Mouse (Mus musculus) limb, embryonic 10.5 days (tissue): ENCODE measurements around the gene Fam219a. TPM values are rescaled to one million over a fixed set of nuclear protein-coding genes. Genes with fewer than 3 reads are reported as not detected.

Source experiments
- DNase-seq: peaks from one replicate; pipeline ENCODE4 v3.0.0-alpha.2; 2017; ENCODE audit warnings: low spot score
- H3K27ac ChIP-seq: fragments of 300-500 bp; sonication (generic); 2 replicates; pipeline ENCODE4 v1.5.1; 2016; ENCODE audit warnings: mild to moderate bottlenecking
- H3K27me3 ChIP-seq: fragments of 300-500 bp; sonication (generic); 2 replicates; pipeline ENCODE4 v1.6.1; 2016; ENCODE audit warnings: low read depth, mild to moderate bottlenecking; ENCODE audit not compliant: poor library complexity, severe bottlenecking
- H3K36me3 ChIP-seq: fragments of 300-500 bp; sonication (generic); 2 replicates; pipeline ENCODE4 v1.6.1; 2016; ENCODE audit warnings: mild to moderate bottlenecking, moderate library complexity
- H3K4me1 ChIP-seq: fragments of 300-500 bp; sonication (generic); 2 replicates; pipeline ENCODE4 v1.6.1; 2016
- H3K4me3 ChIP-seq: fragments of 300-500 bp; sonication (generic); 2 replicates; pipeline ENCODE4 v1.5.1; 2016; ENCODE audit warnings: mild to moderate bottlenecking, moderate library complexity
- H3K9me3 ChIP-seq: fragments of 300-500 bp; sonication (generic); replicated peaks from 2 replicates; pipeline ENCODE4 v1.6.1; 2016; ENCODE audit warnings: mild to moderate bottlenecking
- WGBS: fragments of 180-500 bp; shearing (Covaris S2); methylation state at CpG from one replicate; pipeline ENCODE4 v1.1.7; 2016; 5-methylcytosine and 5-hydroxymethylcytosine counted together
- polyA plus RNA-seq: library from polyadenylated mRNA; unstranded; fragments of >200 nt; fragmentation: Nextera tagmentation; extraction: Ambion mirVana; gene quantifications from 2 replicates; pipeline ENCODE4 v1.2.1, GENCODE M21; 2016

The Fam219a gene
- polyA plus RNA-seq, 1 experiment from 2014 or later, result 1.9 TPM

DNA sequence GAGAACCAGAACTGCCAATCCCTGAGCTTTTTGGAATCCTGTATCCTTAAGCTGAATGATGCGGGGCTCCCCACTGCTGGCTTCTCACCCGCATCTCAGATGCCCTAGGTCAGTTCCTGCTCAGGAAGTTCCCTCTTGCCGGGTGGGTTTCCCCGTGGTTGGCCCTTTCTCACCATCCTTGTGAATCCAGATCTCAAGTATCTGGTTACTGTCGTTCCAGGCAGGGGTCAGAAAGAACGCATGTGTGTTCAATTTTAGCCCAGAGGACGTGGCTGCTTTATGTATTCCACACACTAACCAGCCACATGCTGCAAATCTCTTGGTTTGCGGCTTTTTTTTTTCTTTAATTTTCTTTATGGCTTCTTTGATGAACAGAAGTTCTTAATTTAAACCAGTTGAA, 55.6 kb downstream of the Fam219a start:
- Histone ChIP-seq H3K4me3 (no peak overlapping the region), H3K9me3 (no peaks in the 10 kb centered on the region), H3K27me3 (peaks cover 16% of the 10 kb centered on the region), H3K36me3 (no peaks in the 10 kb centered on the region), H3K4me1 (peaks cover 23% of the 10 kb centered on the region), H3K27ac (peak overlapping the region; percentile 64)
- peak; percentile 41 for DNase-seq
- WGBS, result 7% methylated on average over 8 of the region's 8 CpGs

DNA sequence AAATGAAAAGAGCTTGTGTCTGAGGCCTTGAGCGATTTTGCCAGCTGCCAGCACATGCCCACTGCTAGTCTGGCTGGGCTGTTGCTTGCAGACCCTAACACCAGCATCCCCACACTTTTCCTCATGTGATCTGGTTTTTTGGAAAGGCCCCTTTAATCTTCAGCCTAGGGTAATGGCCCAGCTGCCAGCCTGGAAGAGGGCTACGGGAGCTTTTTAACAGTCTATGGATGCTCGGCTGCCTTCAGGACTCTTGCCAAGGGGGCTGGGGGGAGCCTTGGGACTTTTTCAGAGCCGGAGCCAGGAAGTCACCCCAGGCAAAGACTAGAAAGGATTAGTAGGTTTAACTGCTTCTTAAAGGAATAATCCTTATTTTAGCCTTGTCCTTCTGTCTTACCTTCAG, 56.0 kb downstream of the Fam219a start:
- Histone ChIP-seq H3K9me3 (no peaks in the 10 kb centered on the region), H3K4me1 (peaks cover 23% of the 10 kb centered on the region), H3K36me3 (no peaks in the 10 kb centered on the region), H3K27ac (peak overlapping the region; percentile 64), H3K4me3 (no peak overlapping the region), H3K27me3 (peaks cover 17% of the 10 kb centered on the region)
- WGBS, result 22% methylated on average over 4 of the region's 4 CpGs
- no peak for DNase-seq

DNA sequence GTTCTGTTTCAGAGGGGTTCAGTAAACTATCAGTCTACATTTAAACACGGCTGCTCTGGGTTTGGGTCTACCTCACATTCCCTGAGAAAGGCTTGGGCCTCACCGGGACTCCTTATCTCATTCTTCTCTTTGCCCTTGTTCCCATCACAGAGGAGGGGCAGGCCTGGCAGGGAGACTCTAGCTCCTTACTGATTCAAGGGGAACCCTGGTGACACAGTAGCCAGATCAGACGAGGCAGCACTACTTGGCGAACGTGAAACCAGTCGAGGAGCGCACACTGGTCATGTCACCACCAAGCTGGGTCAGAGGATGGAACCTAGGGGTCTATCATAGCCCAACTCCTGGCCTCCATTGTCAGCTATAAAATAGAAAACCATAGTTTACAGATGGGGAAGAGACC, 61.3 kb downstream of the Fam219a start:
- Histone ChIP-seq H3K4me3 (peak overlapping the region; percentile 59), H3K9me3 (no peaks in the 10 kb centered on the region), H3K36me3 (no peaks in the 10 kb centered on the region), H3K4me1 (peaks cover 35% of the 10 kb centered on the region), H3K27ac (no peak overlapping the region), H3K27me3 (peaks cover 34% of the 10 kb centered on the region)
- no peak for DNase-seq
- WGBS, result 44% methylated on average over 7 of the region's 7 CpGs

DNA sequence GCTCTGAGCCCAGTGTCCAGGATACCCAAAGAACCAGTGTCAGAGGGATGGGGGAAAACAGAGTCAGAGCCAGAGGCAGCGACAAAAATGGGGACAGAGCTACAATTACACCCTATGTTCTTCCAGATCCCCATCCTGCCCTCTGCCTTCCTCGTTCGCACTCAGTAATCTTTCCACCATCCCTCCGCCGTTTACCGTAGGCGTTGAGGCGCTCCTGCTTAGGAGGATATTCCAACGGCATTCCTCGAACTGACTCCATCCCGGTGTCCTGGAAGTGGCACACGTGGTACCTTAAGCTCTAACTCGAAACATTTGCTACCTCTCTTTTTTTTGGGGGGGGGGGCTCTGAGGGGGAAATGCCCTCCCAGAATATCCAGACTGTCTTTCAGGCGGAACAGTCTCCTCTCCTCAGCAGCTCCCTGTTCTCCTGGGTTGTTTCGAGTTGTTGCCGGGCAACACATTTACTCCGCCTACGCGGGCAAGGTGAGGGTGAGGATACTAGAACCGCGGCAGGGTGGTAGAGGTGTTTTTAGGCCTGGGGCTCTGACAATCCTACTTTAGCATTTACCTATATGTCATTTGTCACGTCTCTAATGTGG, 61.9 kb downstream of the Fam219a start:
- Histone ChIP-seq H3K36me3 (no peaks in the 10 kb centered on the region), H3K27ac (peak overlapping the region; percentile 84), H3K27me3 (peaks cover 38% of the 10 kb centered on the region), H3K9me3 (no peaks in the 10 kb centered on the region), H3K4me3 (peak overlapping the region; percentile 59), H3K4me1 (peaks cover 35% of the 10 kb centered on the region)
- WGBS, result 1% methylated on average over 22 of the region's 22 CpGs
- no peak for DNase-seq

DNA sequence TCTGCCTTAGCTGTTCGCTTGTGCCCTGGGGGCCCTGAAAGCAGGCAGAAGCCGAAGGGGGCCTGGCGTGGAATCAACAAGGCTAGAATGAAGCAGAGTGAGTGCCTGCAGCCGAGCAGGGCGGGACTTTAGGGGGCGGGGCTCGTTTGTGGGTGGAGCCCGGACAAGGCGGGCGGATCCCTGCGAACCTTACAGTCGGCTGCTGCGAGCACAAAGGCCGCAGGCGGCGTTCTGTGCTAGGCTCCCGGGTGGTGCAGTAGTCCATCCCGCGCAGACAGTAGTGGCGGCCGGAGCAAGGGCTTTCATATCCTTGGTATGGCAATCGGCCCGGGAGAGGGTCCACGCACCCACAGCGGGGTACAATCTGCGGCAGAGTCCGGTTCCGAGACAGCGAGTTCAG, 62.4 kb downstream of the Fam219a start:
- peaks cover 40% of the 10 kb centered on the region for H3K27me3 ChIP-seq
- peaks cover 38% of the 10 kb centered on the region for H3K4me1 ChIP-seq
- no peaks in the 10 kb centered on the region for H3K9me3 ChIP-seq
- under 1% methylated on average over 29 of the region's 29 CpGs for WGBS
- peak overlapping the region; percentile 59 for H3K4me3 ChIP-seq
- DNase-seq, result peak; percentile 92
- no peaks in the 10 kb centered on the region for H3K36me3 ChIP-seq
- peak overlapping the region; percentile 84 for H3K27ac ChIP-seq

DNA sequence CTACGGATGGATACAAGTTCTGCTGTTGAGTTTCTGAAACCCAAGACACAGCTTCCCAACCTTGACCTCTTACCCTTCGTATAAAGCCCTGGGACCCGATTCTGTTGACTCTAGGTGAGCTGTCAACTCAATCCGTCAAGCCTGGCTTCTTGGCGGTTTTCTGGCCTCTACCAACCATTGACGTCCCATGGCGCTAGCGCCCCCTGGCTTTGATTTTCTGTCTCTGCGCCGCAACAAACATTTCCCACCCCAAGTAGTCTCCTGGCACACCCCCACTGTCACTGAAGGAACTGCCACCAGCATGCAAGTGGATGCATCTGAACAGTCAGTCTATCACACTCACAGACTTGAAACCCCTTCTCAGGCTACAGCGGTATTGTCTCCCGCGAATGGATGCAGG, 63.2 kb downstream of the Fam219a start:
- peaks cover 48% of the 10 kb centered on the region for H3K27me3 ChIP-seq
- H3K36me3 ChIP-seq, result no peaks in the 10 kb centered on the region
- peak overlapping the region; percentile 84; the same call in 1 of the 2 replicates for H3K27ac ChIP-seq
- H3K9me3 ChIP-seq, result no peaks in the 10 kb centered on the region
- 11% methylated on average over 13 of the region's 13 CpGs for WGBS
- peaks cover 38% of the 10 kb centered on the region for H3K4me1 ChIP-seq
- H3K4me3 ChIP-seq, result peak overlapping the region; percentile 59; the same call in 1 of the 2 replicates
- peak; percentile 67 for DNase-seq

DNA sequence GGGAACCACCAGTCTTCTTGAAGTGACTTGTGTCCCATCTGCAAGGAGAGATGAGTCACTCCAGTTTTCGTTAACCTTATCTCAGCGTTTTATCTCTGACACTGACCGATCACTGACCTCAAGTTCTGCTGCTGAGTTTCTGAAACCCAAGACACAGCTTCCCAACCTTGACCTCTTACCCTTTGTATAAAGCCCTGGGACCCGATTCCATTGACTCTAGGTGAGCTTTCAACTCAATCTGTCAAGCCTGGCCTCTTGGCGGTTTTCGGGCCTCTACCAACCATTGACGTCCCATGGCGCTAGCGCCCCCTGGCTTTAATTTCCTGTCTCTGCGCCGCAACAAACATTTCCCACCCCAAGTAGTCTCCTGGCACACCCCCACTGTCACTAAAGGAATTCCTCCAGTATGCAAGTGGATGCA, 64.2 kb downstream of the Fam219a start:
- peaks cover 58% of the 10 kb centered on the region for H3K27me3 ChIP-seq
- no peaks in the 10 kb centered on the region for H3K36me3 ChIP-seq
- DNase-seq, result no peak
- WGBS, result 54% methylated on average over 11 of the region's 11 CpGs
- H3K27ac ChIP-seq, result no peak overlapping the region
- H3K9me3 ChIP-seq, result no peaks in the 10 kb centered on the region
- H3K4me1 ChIP-seq, result peaks cover 38% of the 10 kb centered on the region
- no peak overlapping the region for H3K4me3 ChIP-seq

DNA sequence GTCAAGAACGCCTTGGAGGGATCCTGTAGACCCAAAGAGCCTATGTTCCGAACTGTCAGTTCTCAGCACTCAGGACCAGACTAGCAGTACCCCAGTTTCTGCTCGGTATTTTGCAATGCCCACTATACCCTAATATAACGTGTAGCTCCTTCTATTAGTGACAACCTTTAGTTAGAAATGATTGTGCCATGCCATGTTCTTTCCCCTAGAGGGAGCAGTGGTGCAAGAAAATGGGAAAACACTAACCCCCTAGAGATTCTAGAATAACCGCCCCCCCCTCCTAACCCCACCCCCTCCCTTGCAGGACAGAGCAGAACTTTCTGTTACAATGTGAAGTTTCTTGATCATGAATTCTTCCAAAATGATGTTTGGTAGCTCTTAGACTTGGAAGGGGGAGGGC, 65.0 kb downstream of the Fam219a start:
- Histone ChIP-seq H3K27ac (no peak overlapping the region), H3K4me3 (no peak overlapping the region), H3K36me3 (no peaks in the 10 kb centered on the region), H3K4me1 (peaks cover 41% of the 10 kb centered on the region), H3K9me3 (no peaks in the 10 kb centered on the region), H3K27me3 (peaks cover 66% of the 10 kb centered on the region)
- no peak for DNase-seq
- 72% methylated on average over 5 of the region's 5 CpGs for WGBS

DNA sequence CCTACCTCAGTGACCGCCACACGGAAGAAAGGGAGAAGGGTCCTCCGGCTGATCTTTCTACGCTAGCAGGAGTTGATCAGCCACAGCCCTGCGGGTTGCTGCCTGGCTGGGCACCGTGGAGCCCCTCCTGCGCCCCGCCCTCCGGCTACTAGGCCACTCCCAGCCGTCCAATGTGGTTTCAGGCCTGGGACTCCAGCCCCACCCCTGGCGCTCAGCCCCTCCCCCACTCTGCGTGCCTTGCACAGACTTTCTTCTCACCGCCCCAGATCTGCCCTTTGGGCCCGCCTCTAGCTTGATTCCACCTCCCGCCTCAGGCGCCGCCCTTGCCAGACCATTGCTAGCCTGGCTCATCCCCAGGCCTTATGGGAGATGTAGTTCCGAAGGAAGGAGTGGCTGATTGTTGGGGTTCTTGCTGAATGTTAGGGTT, 66.3 kb downstream of the Fam219a start, which contains the start of gene AI464131:
Gene AI464131 (minus strand): TSS at position 91 of the 427 bp plus-strand sequence.
- DNase-seq, result peak; percentile 98
- Histone ChIP-seq H3K27ac (peak within 1 kb of the TSS; percentile 76; the same call in 1 of the 2 replicates), H3K4me3 (peak within 1 kb of the TSS; percentile 52), H3K4me1 (peaks cover 53% of the 10 kb centered on the region), H3K27me3 (peaks cover 70% of the 10 kb centered on the region), H3K36me3 (no peaks in the 10 kb centered on the region), H3K9me3 (no peaks in the 10 kb centered on the region)
- WGBS, result under 1% methylated on average over 18 of the region's 18 CpGs

DNA sequence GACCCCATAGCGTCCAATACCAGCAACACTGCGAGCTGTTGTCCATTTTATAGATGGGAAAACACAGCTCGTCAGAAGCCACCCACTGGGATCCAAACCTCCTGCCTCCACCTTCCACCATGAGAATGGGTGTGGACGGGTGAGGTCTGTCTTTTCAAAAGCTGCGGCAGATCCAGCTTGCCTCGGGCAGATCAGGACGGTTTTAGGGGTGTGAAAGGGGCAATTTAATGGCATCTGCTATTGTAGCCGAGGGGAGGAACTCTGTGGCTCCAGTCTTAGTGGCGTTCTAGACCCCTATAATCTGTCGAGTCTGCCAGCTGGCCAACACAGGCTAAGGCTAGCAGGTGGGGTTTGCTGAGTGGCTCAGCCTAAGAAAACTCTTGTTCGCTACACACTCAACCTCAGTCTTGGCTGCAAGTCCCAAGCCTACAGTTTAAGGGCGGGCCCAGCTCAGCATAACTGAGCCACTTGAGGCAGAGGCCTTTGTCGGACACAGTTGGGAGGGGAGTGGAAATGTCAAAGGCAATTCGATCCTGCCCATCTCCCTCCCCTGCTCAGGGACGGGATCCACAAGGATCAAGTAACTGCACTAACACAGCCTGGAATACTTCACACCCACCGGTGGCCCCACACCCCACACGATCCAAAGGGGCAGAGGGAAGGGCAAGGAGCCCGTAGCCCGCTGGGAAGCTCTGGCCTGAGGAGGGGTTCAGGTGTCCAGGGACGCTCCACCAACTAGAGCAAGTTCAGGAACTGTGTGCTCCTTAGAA, 67.0 kb downstream of the Fam219a start:
- Histone ChIP-seq H3K4me3 (peak overlapping the region; percentile 52), H3K9me3 (no peaks in the 10 kb centered on the region), H3K27ac (peak overlapping the region; percentile 76; the same call in 1 of the 2 replicates), H3K36me3 (no peaks in the 10 kb centered on the region), H3K27me3 (peaks cover 71% of the 10 kb centered on the region), H3K4me1 (peaks cover 53% of the 10 kb centered on the region)
- no peak for DNase-seq
- WGBS, result 9% methylated on average over 20 of the region's 20 CpGs

DNA sequence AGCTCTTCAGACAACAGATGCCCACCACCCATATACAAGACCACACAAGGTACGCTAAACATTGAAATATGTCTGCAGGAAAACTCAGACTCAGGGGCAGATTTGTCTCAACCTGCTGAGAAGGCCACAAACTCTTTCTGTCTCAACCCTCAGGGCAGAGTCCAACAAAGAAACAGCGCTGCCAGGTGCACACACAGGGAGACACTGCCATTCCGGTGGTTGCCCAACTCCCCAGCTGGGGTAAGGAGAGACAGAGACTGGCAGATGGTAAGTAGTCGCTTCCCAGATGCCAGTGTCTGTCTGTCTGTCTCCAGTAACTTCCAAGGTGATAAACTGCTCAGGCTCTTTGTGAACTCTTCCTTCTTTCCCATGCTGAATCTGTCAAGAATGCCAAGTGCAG, 68.6 kb downstream of the Fam219a start:
- H3K27me3 ChIP-seq, result peaks cover 80% of the 10 kb centered on the region
- H3K4me1 ChIP-seq, result peaks cover 38% of the 10 kb centered on the region
- H3K36me3 ChIP-seq, result no peaks in the 10 kb centered on the region

DNA sequence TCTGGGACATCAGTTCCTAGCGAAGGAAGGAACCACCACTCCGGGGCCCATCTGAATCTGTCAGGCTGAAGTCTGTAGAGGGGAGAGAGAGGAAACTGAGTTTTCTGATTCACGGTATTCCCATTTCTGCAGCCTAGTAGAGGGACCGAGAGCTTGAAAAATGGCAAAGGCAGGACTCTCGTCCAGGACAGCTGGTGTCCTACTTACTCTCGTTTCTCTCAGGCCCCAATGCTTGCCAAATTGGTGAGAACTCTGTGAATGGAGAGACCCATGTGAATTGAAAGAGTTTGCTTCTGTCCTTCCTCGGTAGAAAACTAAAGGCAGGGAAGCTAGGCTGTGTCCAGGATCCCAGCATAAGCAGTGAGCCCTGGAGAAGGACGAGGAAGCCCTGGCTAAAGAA, 69.7 kb downstream of the Fam219a start:
- WGBS, result 51% methylated on average over 8 of the region's 8 CpGs
- Histone ChIP-seq H3K27me3 (peaks cover 86% of the 10 kb centered on the region), H3K4me1 (peaks cover 38% of the 10 kb centered on the region), H3K27ac (no peak overlapping the region), H3K9me3 (no peaks in the 10 kb centered on the region), H3K36me3 (no peaks in the 10 kb centered on the region), H3K4me3 (no peak overlapping the region)
- DNase-seq, result no peak

More for the DNA sequence above, 68.6 kb downstream of the Fam219a start:
- no peaks in the 10 kb centered on the region for H3K9me3 ChIP-seq
- H3K27ac ChIP-seq, result no peak overlapping the region
- DNase-seq, result no peak
- H3K4me3 ChIP-seq, result no peak overlapping the region
- WGBS, result 80% methylated on average over 4 of the region's 4 CpGs

DNA sequence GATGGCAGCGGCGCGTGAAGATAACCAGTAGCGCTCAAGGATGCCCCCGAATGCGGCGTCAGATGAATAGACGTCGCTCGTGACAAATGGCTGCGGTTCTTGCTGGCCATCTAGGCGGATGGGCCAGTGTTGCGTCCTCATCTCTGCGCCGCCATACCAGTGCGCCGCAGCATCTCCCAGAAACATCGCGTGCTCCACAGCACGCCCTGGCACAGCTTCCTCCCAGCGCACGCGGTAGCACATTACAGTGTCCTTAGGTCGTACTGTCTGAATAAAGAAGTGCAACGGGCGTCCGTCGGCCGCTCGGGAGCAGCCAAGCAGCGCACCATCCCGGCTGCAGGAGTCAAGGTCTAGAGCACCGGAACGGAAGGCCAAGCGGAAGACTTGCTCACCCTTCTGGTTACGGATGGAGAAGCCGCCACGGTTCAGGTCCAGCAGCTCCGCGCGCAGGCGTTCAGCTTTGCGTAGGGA, 70.4 kb downstream of the Fam219a start:
- Histone ChIP-seq H3K4me1 (peaks cover 38% of the 10 kb centered on the region), H3K9me3 (no peaks in the 10 kb centered on the region), H3K36me3 (no peaks in the 10 kb centered on the region), H3K27ac (no peak overlapping the region), H3K27me3 (peaks cover 92% of the 10 kb centered on the region), H3K4me3 (peak overlapping the region; percentile 46)
- 1% methylated on average over 43 of the region's 43 CpGs for WGBS
- peak; percentile 68 for DNase-seq
